Mouse (Mus musculus): Measurements from ENCODE around the gene Rbpj. TPM values are rescaled to one million over a fixed set of nuclear protein-coding genes. Genes with fewer than 3 reads are reported as not detected.

Rbpj gene
- total RNA-seq, 4 experiments from 2014 or later: 37.6 to 53.7 (median 46.0) TPM

GRCm38 (mm10) chr5:53551910-53552309 is 86.0 kb downstream of the Rbpj start:
- no peak for DNase-seq

GRCm38 (mm10) chr5:53553281-53553680 is 87.3 kb downstream of the Rbpj start:
- DNase-seq: no peak

- DNase-seq: no peak
These were observed 88.2 kb downstream of the Rbpj start for GRCm38 (mm10) chr5:53554180-53554579.

GRCm38 (mm10) chr5:53554926-53555325 is 89.0 kb downstream of the Rbpj start:
- no peak for DNase-seq

- no peak for DNase-seq
These were observed 89.5 kb downstream of the Rbpj start for GRCm38 (mm10) chr5:53555474-53555873.

GRCm38 (mm10) chr5:53555929-53556328 is 90.0 kb downstream of the Rbpj start:
- DNase-seq: no peak

- DNase-seq: no peak
These were observed 91.8 kb downstream of the Rbpj start for GRCm38 (mm10) chr5:53557544-53558260.

- no peak for DNase-seq
These were observed 95.2 kb downstream of the Rbpj start for GRCm38 (mm10) chr5:53561160-53561559.

GRCm38 (mm10) chr5:53564309-53564708 is 98.4 kb downstream of the Rbpj start:
- no peak for DNase-seq

GRCm38 (mm10) chr5:53565213-53565794 is 99.4 kb downstream of the Rbpj start:
- DNase-seq: no peak

- DNase-seq: no peak
These were observed 100.6 kb downstream of the Rbpj start for GRCm38 (mm10) chr5:53566485-53567083.

- DNase-seq: no peak
These were observed 106.5 kb downstream of the Rbpj start for GRCm38 (mm10) chr5:53572496-53572895.

- DNase-seq: no peak
These were observed 109.0 kb downstream of the Rbpj start for GRCm38 (mm10) chr5:53574883-53575442.

- no peak for DNase-seq
These were observed 111.4 kb downstream of the Rbpj start for GRCm38 (mm10) chr5:53577272-53577889.

GRCm38 (mm10) chr5:53584069-53584767 is 118.3 kb downstream of the Rbpj start:
- DNase-seq: no peak

- DNase-seq: peak; percentile 81
These were observed 122.6 kb downstream of the Rbpj start for GRCm38 (mm10) chr5:53588421-53589171.

GRCm38 (mm10) chr5:53589172-53589960 is 123.4 kb downstream of the Rbpj start:
- DNase-seq: peak; percentile 94

GRCm38 (mm10) chr5:53590179-53590765 is 124.3 kb downstream of the Rbpj start:
- peak; percentile 99 for DNase-seq

- peak; percentile 19 for DNase-seq
These were observed 125.1 kb downstream of the Rbpj start for GRCm38 (mm10) chr5:53590875-53591682.

GRCm38 (mm10) chr5:53591683-53592050 is 125.7 kb downstream of the Rbpj start:
- DNase-seq: no peak
